Mouse (Mus musculus): Measurements from ENCODE around the gene Susd2. TPM values are rescaled to one million over a fixed set of nuclear protein-coding genes. Genes with fewer than 3 reads are reported as not detected.

The Susd2 gene
- total and polyA plus RNA-seq, 3 experiments, result 1.3 to 4.3 (median 1.8) TPM

DNA sequence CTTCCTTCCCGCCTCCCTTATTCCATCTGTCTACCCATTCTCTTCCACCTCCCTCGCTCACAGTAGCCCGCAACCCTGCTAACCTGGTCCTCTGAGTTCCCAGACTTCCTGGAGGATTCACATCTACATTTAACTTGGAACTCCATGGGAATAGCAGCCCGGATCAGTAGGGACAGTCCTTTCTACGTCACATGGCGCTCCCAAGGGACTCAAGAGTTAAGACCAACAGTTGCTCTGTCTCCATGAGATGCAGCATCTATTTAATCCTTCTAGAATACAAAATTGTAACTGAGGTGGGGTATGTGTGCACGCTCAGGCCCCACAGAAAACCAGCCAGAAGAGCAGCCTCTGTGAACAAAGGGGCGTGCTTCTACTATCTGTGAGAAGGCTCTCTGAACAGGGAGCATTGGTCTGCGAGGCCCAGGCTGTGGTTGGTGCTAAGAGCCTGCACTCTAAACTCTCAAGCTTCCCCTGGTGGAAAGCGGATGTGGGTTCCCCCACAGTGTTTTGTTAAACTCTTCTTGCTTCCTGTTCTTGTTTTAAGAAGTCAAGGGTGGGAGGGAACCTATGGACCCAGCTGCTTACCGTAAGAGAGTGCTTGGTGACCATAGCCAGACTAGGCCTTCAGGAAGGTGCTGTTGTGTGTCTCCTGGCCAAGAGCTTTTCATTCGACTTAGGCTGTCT is 52.5 kb downstream of the Susd2 start:
- peak; percentile 57 to 81 for DNase-seq
- H3K27ac ChIP-seq, result peak overlapping the region; percentile 63
- H3K36me3 ChIP-seq (ENCODE audit: control insufficient read depth, insufficient read depth, low read length), result no peaks in the 10 kb centered on the region
- no peaks in the 10 kb centered on the region for H3K79me2 ChIP-seq (replicated peaks; ENCODE audit: control insufficient read depth, insufficient read depth, low read length)
- H3K27me3 ChIP-seq (ENCODE audit: control insufficient read depth, insufficient read depth, low read length), result no peaks in the 10 kb centered on the region
- intact Hi-C loops (cut with DNase I), result no loop called here
- peak overlapping the region; percentile 22; the same call in 1 of the 2 replicates for H3K9ac ChIP-seq (ENCODE audit: low read depth, low read length)
- WGBS, result 47% methylated on average over 12 of the region's 12 CpGs
- no peak overlapping the region for H3K4me3 ChIP-seq
- TF ChIP-seq EP300 (IDR thresholded peaks at IDR 0.05; ENCODE audit: insufficient read depth, low read depth, low read length) (no peak), CTCF (IDR thresholded peaks at IDR 0.05) (peak; percentile 14; the same call in 1 of the 2 replicates)
- peaks cover 35% of the 10 kb centered on the region for H3K4me1 ChIP-seq (ENCODE audit: control insufficient read depth, insufficient read depth, low read length)

DNA sequence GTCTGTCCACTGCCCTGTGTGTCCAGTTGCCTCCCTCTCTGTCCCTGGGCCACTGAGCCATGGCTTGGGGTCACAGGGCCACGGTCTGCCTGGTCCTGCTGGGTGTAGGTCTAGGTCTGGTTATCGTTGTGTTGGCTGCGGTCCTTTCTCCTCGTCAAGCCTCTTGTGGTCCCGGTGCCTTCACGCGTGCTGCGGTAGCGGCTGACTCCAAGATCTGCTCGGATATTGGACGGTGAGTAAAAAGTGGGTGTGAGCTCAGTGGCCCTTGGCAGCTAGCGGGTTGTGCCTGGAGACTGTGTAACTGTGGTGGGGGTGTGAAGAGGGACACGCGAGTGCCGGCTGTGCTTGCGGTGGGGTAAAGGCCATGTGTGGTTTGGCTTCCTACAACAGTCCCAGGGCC is 54.2 kb downstream of the Susd2 start:
- Histone ChIP-seq H3K4me1 (ENCODE audit: control insufficient read depth, insufficient read depth, low read length) (peaks cover 33% of the 10 kb centered on the region), H3K27ac (peak overlapping the region; percentile 72), H3K9ac (ENCODE audit: low read depth, low read length) (peak overlapping the region; percentile 51), H3K36me3 (ENCODE audit: control insufficient read depth, insufficient read depth, low read length) (no peaks in the 10 kb centered on the region), H3K27me3 (ENCODE audit: control insufficient read depth, insufficient read depth, low read length) (no peaks in the 10 kb centered on the region), H3K79me2 (replicated peaks; ENCODE audit: control insufficient read depth, insufficient read depth, low read length) (no peaks in the 10 kb centered on the region), H3K4me3 (peak overlapping the region; percentile 35)
- TF ChIP-seq POLR2A (IDR thresholded peaks at IDR 0.05; ENCODE audit: insufficient read depth, low read depth, low read length), result peak; percentile 46; the same call in 1 of the 2 replicates
- TF ChIP-seq CTCF (IDR thresholded peaks at IDR 0.05), result no peak
- TF ChIP-seq EP300 (IDR thresholded peaks at IDR 0.05; ENCODE audit: insufficient read depth, low read depth, low read length), result 0 out of 2 replicates have a peak, but pooled peaks have one; percentile 8
- 29% methylated on average over 16 of the region's 16 CpGs for WGBS
- DNase-seq, result peak; percentile 54 to 61
- intact Hi-C loops (cut with DNase I), result loop anchor here (5.0 kb wide), 1 partner anchor 363 kb away; the partner anchor contains the start of gene Gm5134

DNA sequence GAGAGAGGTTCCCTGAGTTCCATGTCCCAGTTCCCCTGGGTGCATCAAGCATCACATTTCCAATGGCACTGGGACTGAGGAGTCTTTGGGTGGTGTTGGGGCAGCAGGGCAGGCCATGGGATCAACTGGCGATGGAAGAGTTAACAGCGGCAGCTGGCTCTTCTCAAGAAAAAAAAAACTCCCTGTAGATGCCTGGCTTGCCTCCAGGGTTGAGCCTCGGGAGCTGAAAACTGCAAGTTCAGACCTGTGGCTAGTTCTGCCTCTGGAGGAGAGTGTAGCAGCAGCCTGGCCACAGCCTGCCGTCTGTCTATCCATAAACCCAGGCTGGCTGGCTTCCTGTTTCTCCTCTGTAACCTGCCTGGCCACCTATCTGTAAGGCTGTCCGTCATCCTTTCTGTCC is 54.7 kb downstream of the Susd2 start, which contains the start of gene Ggt5:
Ggt5 (plus strand) TSS at position 212 of the 400 bp plus-strand sequence.
- no peak for TF ChIP-seq CTCF (IDR thresholded peaks at IDR 0.05)
- peak; percentile 57 for TF ChIP-seq POLR2A (IDR thresholded peaks at IDR 0.05; ENCODE audit: insufficient read depth, low read depth, low read length)
- TF ChIP-seq EP300 (IDR thresholded peaks at IDR 0.05; ENCODE audit: insufficient read depth, low read depth, low read length), result no peak
- Histone ChIP-seq H3K36me3 (ENCODE audit: control insufficient read depth, insufficient read depth, low read length) (no peaks in the 10 kb centered on the region), H3K79me2 (replicated peaks; ENCODE audit: control insufficient read depth, insufficient read depth, low read length) (no peaks in the 10 kb centered on the region), H3K4me3 (peak within 1 kb of the TSS; percentile 35), H3K27ac (peak within 1 kb of the TSS; percentile 72), H3K4me1 (ENCODE audit: control insufficient read depth, insufficient read depth, low read length) (peaks cover 33% of the 10 kb centered on the region), H3K27me3 (ENCODE audit: control insufficient read depth, insufficient read depth, low read length) (no peaks in the 10 kb centered on the region), H3K9ac (ENCODE audit: low read depth, low read length) (peak within 1 kb of the TSS; percentile 51)
- 9% methylated on average over 5 of the region's 5 CpGs for WGBS
- DNase-seq, result peak; percentile 72 to 76
- intact Hi-C loops (cut with DNase I), result loop anchor here (5.0 kb wide), 1 partner anchor 363 kb away; the partner anchor contains the start of gene Gm5134

DNA sequence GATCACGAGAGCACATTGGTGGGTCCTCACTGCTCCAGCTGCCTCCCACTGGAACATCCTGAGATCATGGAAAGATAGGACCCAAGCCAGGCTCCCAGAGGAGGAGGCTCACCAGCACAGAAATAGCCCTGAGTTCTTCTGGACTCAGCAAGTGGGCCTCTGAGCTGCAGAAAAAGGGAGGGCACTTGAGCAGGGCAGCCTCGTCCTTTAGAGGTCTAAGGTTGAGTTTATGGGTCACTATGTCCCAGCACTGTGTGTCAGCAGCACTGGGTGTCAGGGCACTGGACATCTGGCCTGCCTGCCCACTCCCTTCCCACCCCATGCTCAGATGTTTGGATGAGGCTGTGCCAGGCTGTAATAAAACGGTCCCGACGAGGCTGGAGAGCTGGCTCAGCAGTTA is 55.5 kb downstream of the Susd2 start:
- Histone ChIP-seq H3K27ac (peak overlapping the region; percentile 72), H3K4me3 (no peak overlapping the region), H3K27me3 (ENCODE audit: control insufficient read depth, insufficient read depth, low read length) (no peaks in the 10 kb centered on the region), H3K9ac (ENCODE audit: low read depth, low read length) (no peak overlapping the region), H3K79me2 (replicated peaks; ENCODE audit: control insufficient read depth, insufficient read depth, low read length) (no peaks in the 10 kb centered on the region), H3K4me1 (ENCODE audit: control insufficient read depth, insufficient read depth, low read length) (peaks cover 33% of the 10 kb centered on the region), H3K36me3 (ENCODE audit: control insufficient read depth, insufficient read depth, low read length) (no peaks in the 10 kb centered on the region)
- peak; percentile 47 to 50 for DNase-seq
- intact Hi-C loops (cut with DNase I), result loop anchor here (5.0 kb wide), 1 partner anchor 364 kb away; the partner anchor contains the start of gene Gm5134
- WGBS, result 29% methylated on average over 5 of the region's 5 CpGs
- TF ChIP-seq EP300 (IDR thresholded peaks at IDR 0.05; ENCODE audit: insufficient read depth, low read depth, low read length) (peak; percentile 37; the same call in 1 of the 2 replicates), POLR2A (IDR thresholded peaks at IDR 0.05; ENCODE audit: insufficient read depth, low read depth, low read length) (no peak), CTCF (IDR thresholded peaks at IDR 0.05) (no peak)

DNA sequence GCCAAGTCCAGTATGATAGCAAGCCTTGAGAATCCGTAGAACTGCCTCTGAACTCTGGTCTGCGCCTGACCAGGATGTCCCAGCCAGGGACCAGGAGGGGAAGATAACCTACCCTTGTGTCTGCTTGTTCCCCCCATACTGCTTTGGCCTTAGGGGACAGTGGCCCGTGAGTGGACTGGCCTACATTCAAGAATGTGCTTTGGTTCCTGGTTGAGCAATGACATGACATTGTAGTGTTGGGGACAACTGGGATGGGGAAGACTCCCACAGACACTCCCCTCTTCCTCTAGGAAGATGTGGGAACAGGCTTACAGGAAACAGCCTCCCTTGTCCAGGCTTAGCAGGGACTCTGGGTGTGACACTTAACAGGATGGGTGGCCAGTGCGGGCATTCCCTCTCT is 56.0 kb downstream of the Susd2 start:
- 26% methylated on average over 4 of the region's 4 CpGs for WGBS
- DNase-seq, result peak; percentile 59 to 64
- peaks cover 33% of the 10 kb centered on the region for H3K4me1 ChIP-seq (ENCODE audit: control insufficient read depth, insufficient read depth, low read length)

More for the DNA sequence above, 56.0 kb downstream of the Susd2 start:
- Histone ChIP-seq H3K4me3 (no peak overlapping the region), H3K9ac (ENCODE audit: low read depth, low read length) (no peak overlapping the region), H3K27ac (peak overlapping the region; percentile 58), H3K27me3 (ENCODE audit: control insufficient read depth, insufficient read depth, low read length) (no peaks in the 10 kb centered on the region), H3K36me3 (ENCODE audit: control insufficient read depth, insufficient read depth, low read length) (no peaks in the 10 kb centered on the region), H3K79me2 (replicated peaks; ENCODE audit: control insufficient read depth, insufficient read depth, low read length) (no peaks in the 10 kb centered on the region)
- intact Hi-C loops (cut with DNase I), result loop anchor here (2.0 to 5.0 kb wide), 2 partner anchors 115 to 365 kb away; partner anchors contain the start of gene Gm5134
- TF ChIP-seq POLR2A (IDR thresholded peaks at IDR 0.05; ENCODE audit: insufficient read depth, low read depth, low read length) (0 out of 2 replicates have a peak, but pooled peaks have one; percentile 26), CTCF (IDR thresholded peaks at IDR 0.05) (no peak), EP300 (IDR thresholded peaks at IDR 0.05; ENCODE audit: insufficient read depth, low read depth, low read length) (peak; percentile 85)

Other genes starting within 250 kb of the Susd2 start
- gene Upb1, start 242.9 kb downstream of the Susd2 start, total RNA-seq (2021), result under 1 TPM; 0.70 to 0.89 TPM
- 0.35 and 0.70 TPM in 2 replicates for gene Upb1, start 242.9 kb downstream of the Susd2 start, polyA plus RNA-seq (2012; rRNA removed)
- 10 to 100 TPM; 61.1 to 65.8 TPM for gene Snrpd3, start 126.5 kb downstream of the Susd2 start, total RNA-seq (2021)
- 20.8 and 24.8 TPM in 2 replicates for gene Snrpd3, start 126.5 kb downstream of the Susd2 start, polyA plus RNA-seq (2012; rRNA removed)
- 10 to 100 TPM; 33.2 to 37.7 TPM for gene Gucd1, start 126.0 kb downstream of the Susd2 start, total RNA-seq (2021)
- gene Gucd1, start 126.0 kb downstream of the Susd2 start, polyA plus RNA-seq (2012; rRNA removed), result 44.7 and 50.3 TPM in 2 replicates
- under 1 TPM; 0.66 to 0.84 TPM for gene Lrrc75b, start 83.7 kb downstream of the Susd2 start, total RNA-seq (2021)
- 1.00 and 1.3 TPM in 2 replicates for gene Lrrc75b, start 83.7 kb downstream of the Susd2 start, polyA plus RNA-seq (2012; rRNA removed)
- gene Ggt1, start 82.4 kb downstream of the Susd2 start, total RNA-seq (2021), result under 1 TPM in 1 of 2 experiments, not detected in 1; 0.31 TPM
- gene Ggt1, start 82.4 kb downstream of the Susd2 start, polyA plus RNA-seq (2012; rRNA removed), result 0.35 TPM in 1 of 2 replicates, not detected in the other
- gene Ggt5, start 54.7 kb downstream of the Susd2 start, total RNA-seq (2021), result 1 to 10 TPM; 3.8 to 7.9 TPM
- gene Ggt5, start 54.7 kb downstream of the Susd2 start, polyA plus RNA-seq (2012; rRNA removed), result 41.9 TPM in 2 replicates
- gene Cabin1, start 120.3 kb upstream of the Susd2 start, total RNA-seq (2021), result 10 to 100 TPM; 13.6 to 19.9 TPM
- 17.9 and 21.1 TPM in 2 replicates for gene Cabin1, start 120.3 kb upstream of the Susd2 start, polyA plus RNA-seq (2012; rRNA removed)
- 100 to 1,000 TPM in 1 of 2 experiments, 10 to 100 TPM in 1; 89.2 to 110 TPM for gene Ddt, start 129.4 kb upstream of the Susd2 start, total RNA-seq (2021)
- 90.1 and 116 TPM in 2 replicates for gene Ddt, start 129.4 kb upstream of the Susd2 start, polyA plus RNA-seq (2012; rRNA removed)
- gene Gm20441, start 136.9 kb upstream of the Susd2 start, total RNA-seq (2021), result not detected
- gene Gm20441, start 136.9 kb upstream of the Susd2 start, polyA plus RNA-seq (2012; rRNA removed), result not detected in 2 replicates
- 1 to 10 TPM; 2.9 to 5.7 TPM for gene Gstt3, start 137.4 kb upstream of the Susd2 start, total RNA-seq (2021)
- gene Gstt3, start 137.4 kb upstream of the Susd2 start, polyA plus RNA-seq (2012; rRNA removed), result 7.1 and 9.0 TPM in 2 replicates
- 10 to 100 TPM; 15.8 to 16.8 TPM for gene Gstt1, start 154.6 kb upstream of the Susd2 start, total RNA-seq (2021)
- gene Gstt1, start 154.6 kb upstream of the Susd2 start, polyA plus RNA-seq (2012; rRNA removed), result 52.1 and 58.5 TPM in 2 replicates
- gene Gstt4, start 178.5 kb upstream of the Susd2 start, total RNA-seq (2021), result not detected
- 0.29 and 0.44 TPM in 2 replicates for gene Gstt4, start 178.5 kb upstream of the Susd2 start, polyA plus RNA-seq (2012; rRNA removed)
- gene Gstt2, start 193.4 kb upstream of the Susd2 start, total RNA-seq (2021), result 10 to 100 TPM in 1 of 2 experiments, 1 to 10 TPM in 1; 8.0 to 12.8 TPM
- 53.4 and 69.1 TPM in 2 replicates for gene Gstt2, start 193.4 kb upstream of the Susd2 start, polyA plus RNA-seq (2012; rRNA removed)
- 100 to 1,000 TPM; 200 to 220 TPM for gene Mif, start 216.2 kb upstream of the Susd2 start, total RNA-seq (2021)
- 375 and 556 TPM in 2 replicates for gene Mif, start 216.2 kb upstream of the Susd2 start, polyA plus RNA-seq (2012; rRNA removed)
- gene Derl3, start 249.4 kb upstream of the Susd2 start, total RNA-seq (2021), result under 1 TPM; 0.50 to 0.65 TPM
- 1.0 and 1.3 TPM in 2 replicates for gene Derl3, start 249.4 kb upstream of the Susd2 start, polyA plus RNA-seq (2012; rRNA removed)

Data from heart, adult 2 months (tissue).